Mouse (Mus musculus): ENCODE measurements around the gene Erp29.
"Not testable (repeated sequence)": the region's sequence is repeated elsewhere in the genome, so short reads cannot be mapped to it uniquely, and the experiment has no call there.

Gene Erp29

DNA sequence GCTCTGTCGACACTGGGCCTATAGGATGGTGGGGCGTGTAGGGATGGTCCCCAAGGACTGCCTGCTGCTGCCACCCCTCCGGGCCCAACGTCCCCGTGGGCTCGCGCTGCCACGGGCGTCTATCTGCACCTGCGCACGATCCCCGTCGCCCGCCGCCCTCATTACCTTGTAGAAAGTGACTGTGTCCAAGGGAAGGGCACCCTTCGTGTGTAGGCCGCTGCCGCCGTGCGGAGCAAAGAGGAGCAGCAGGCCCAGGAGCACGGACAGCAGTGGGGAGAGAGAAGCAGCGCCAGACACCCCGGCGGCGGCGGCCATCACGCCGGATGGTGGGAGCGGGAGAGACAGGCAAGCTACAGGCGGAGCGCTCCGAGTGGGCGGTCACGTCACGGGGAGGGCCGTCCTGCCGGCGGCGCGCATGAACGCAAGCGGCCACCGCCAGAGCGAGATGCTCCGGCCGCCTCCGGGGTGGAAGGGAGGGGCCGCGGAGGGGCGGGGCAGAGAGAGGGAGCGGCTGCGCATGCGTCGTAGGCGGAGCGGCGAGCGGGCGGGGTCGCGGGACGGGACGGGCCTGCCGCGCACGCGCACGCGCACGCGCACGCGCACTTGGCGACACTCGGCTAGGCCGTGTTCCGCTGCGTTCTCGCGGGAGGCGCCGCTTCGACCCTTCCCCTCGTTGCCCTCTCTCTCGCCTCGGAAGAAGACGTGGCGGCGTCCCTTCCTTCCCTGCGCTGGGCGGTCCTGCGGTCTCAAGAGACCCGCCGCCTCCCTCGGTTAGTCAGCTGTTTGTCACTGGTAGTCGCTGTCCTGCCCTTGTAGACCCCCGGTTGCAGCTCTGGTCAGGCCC is at the start of gene Erp29:
Erp29 (minus strand) TSS at position 481 of the 844 bp plus-strand sequence.
- POLR2A ChIA-PET, result interaction anchor here in 3 of 4 experiments (0.5 to 6.1 kb wide), 38 partner anchors 8 to 1234 kb away, joined by 3 to 46 read pairs (median 3); partner anchors contain the start of genes Naa25 (in 2 of the 3), Adam1b (in 1 of the 3) and Rpl6 (in 1 of the 3)

DNA sequence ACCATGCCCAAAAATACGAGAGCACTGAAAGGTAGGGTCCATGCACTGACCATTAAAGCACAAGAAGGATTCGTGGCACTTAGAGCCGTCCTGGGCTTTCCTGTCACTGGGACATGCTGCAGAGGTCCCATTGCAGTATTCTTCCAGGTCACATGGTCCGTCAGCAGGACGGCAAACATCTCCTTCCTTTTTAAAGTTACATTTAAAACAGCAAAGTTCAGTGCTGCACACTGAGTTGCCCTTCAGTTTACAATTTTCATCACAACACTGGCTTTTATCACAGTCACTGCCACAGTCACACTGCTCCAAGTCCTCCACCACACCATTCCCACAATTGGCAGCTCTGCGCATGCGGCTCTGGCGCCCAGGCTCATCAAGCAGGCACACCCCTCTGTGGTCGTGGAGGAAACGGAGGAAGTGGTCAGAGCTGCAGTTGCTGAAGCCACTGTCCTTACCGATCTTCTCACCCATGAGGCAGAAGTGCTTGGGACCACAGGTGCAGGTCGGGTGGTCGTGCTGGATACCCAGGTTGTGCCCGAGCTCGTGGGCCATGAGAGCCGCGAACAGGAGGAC is 49.2 kb upstream of the Erp29 start:
- POLR2A ChIA-PET, result interaction anchor here in 1 of 4 experiments (0.6 kb wide), 1 partner anchor 239 kb away, joined by 3 read pairs; no protein-coding TSS in a partner anchor
- CTCF ChIA-PET, result not testable (repeated sequence)

More for the DNA sequence above, at the start of gene Erp29:
- CTCF ChIA-PET, result interaction anchor here (0.7 to 2.0 kb wide), 6 partner anchors 9 to 183 kb away, joined by 3 to 4 read pairs (median 3); no protein-coding TSS in a partner anchor

DNA sequence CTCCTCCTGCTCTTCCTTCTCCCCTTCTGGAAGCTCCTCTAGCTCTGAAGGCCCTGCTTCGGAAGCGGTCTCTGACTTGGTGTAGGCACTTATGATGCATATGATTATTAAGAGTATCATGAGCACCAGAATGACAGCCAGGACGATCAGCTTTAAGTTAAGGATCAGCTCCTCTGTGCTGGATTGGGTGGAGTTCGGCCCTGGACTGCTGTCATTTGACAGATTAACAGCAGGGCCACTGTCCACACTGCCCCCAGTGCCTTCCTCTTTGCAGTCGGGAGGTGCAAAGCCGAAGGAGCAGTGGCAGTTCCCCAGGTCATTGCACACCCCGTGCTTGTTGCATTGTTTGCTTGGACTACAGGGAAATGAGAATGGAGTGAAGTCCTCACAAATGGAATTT is 48.4 kb upstream of the Erp29 start:
- POLR2A ChIA-PET, result no interaction called here

DNA sequence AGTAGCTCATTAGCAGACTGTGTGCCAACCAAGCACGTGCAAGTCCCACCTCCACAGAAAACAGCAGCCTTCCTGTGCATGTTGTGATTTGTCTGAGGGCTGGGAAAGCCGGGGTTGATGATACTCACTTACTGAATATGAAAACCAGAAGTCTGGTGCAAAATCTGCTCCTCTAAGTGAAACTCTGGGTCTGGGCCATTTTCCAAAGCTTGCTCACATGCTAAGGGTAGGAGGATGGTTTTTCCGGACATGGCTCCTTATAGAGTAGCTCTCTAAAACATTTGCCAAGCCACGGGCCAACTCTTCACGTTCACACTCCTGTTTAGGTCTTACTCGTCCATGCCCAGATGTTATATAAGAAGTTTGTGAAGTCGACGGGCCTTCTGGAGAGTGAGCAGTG is 41.0 kb upstream of the Erp29 start:
- ChIA-PET POLR2A (interaction anchor here in 2 of 4 experiments (0.6 to 1.2 kb wide), 5 partner anchors 10 to 282 kb away, joined by 3 to 8 read pairs (median 3); partner anchors contain the start of genes Adam1a (in 1 of the 2), Adam1b (in 1 of the 2) and Gm42878 (in 1 of the 2)), CTCF (interaction anchor here in 2 of 4 experiments (0.6 to 0.8 kb wide), 2 partner anchors 19 to 145 kb away, joined by 3 read pairs; no protein-coding TSS in a partner anchor)

More for the DNA sequence above, 48.4 kb upstream of the Erp29 start:
- CTCF ChIA-PET, result no interaction called here

DNA sequence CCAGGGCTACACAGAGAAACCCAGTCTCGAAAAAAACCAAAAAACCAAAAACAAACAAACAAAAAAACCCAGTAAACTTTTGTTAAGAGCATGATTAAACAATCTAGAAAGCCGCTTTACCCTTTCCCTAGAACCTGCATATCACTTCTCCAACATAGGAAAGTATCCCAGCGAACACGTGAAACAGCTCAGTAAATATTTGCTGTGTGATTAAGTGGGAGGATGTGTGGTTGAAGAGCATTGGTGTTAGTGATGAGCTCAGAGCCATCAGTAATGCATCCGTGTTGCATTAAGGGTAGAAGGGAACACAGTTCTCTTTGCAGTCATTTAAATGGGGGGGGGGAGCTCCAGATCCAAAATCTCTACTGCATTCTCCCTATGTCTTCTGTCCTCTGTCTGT is 32.5 kb upstream of the Erp29 start:
- POLR2A ChIA-PET, result interaction anchor here in 1 of 4 experiments (0.6 kb wide), 1 partner anchor 110 kb away, joined by 9 read pairs; no protein-coding TSS in a partner anchor
- CTCF ChIA-PET, result interaction anchor here in 3 of 4 experiments (0.5 to 0.6 kb wide), 5 partner anchors 14 to 281 kb away, joined by 3 to 9 read pairs (median 5); no protein-coding TSS in a partner anchor

DNA sequence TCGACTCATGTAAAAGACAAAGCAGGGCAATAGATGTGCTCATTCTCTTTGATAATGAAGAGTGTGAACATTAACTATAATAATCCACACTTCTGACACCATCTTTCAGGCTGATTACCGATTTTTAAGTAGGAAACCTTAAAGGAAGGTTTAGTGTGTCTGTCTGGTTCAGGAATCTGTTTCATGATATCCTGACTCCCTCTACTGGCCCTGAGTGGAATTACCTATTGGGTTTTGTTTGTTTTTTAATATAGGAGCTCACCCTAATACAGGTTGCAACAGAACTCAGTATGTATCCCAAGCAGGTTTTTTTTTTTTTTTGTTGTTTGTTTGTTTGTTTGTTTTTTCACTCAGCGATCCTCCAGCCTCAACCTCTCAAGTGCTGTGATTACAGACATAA is 25.4 kb upstream of the Erp29 start:
- POLR2A ChIA-PET, result interaction anchor here in 3 of 4 experiments (0.6 to 2.1 kb wide), 14 partner anchors 9 to 258 kb away, joined by 3 to 12 read pairs (median 4); partner anchors contain the start of genes Erp29 (in 2 of the 3), Naa25 (in 2 of the 3), Tmem116 (in 2 of the 3) and Trafd1 (in 1 of the 3)
- CTCF ChIA-PET, result interaction anchor here (0.5 to 1.9 kb wide), 52 partner anchors 10 to 851 kb away, joined by 3 to 34 read pairs (median 3); partner anchors contain the start of genes Adam1b (in 1 of the 4), Erp29 (in 1 of the 4), Naa25 (in 1 of the 4) and Oas1g (in 1 of the 4)

DNA sequence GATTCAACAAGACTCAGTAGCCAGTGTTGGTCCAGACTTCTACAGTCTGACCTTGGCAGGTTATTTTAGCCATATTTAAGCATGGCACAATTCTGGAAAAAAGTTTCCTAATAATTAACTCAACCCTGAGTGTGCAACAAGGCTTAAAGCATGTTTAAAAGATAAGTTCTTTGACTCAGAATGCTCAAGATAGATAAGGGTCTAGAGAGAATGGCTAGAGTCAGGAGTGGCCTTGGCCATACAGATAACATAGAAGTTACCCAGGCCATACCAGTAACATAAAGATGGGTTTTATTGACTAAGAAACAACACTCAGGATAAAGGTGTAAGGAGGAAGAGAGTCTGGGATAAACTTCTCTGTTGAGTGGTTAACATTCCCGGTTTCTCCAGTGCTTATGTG is 23.7 kb upstream of the Erp29 start:
- ChIA-PET POLR2A (interaction anchor here in 1 of 4 experiments (0.7 to 4.6 kb wide), 4 partner anchors 20 to 261 kb away, joined by 3 to 46 read pairs (median 8); partner anchors contain the start of genes Erp29 and Tmem116), CTCF (interaction anchor here in 1 of 4 experiments (1.1 kb wide), 1 partner anchor 156 kb away, joined by 3 read pairs; no protein-coding TSS in a partner anchor)

DNA sequence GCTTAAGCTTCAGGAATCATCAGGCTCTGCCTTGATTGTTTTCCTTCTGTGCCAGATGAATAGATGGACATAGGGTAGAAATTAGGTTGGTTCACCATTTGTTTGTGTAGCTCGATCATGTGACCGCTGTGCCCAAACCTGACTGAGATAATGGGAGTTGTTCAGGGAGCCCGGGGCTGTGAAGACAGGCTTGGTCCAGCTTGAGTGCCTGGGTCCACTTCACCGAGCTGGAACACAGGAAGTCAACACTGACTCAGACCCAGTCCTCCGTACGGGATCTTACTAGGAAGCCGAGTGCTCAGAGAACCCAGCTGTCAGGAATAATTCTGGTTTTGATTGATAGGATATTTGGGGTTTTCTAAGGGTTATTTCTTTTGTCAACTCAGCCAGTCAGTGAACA is 22.3 kb upstream of the Erp29 start:
- ChIA-PET POLR2A (interaction anchor here in 2 of 4 experiments (0.9 to 4.8 kb wide), 9 partner anchors 12 to 83 kb away, joined by 3 to 46 read pairs (median 3); partner anchors contain the start of genes Adam1b (in 1 of the 2), Erp29 (in 1 of the 2), Naa25 (in 1 of the 2) and Tmem116 (in 1 of the 2)), CTCF (interaction anchor here in 2 of 4 experiments (0.6 to 1.4 kb wide), 5 partner anchors 18 to 158 kb away, joined by 3 to 4 read pairs (median 3); no protein-coding TSS in a partner anchor)

DNA sequence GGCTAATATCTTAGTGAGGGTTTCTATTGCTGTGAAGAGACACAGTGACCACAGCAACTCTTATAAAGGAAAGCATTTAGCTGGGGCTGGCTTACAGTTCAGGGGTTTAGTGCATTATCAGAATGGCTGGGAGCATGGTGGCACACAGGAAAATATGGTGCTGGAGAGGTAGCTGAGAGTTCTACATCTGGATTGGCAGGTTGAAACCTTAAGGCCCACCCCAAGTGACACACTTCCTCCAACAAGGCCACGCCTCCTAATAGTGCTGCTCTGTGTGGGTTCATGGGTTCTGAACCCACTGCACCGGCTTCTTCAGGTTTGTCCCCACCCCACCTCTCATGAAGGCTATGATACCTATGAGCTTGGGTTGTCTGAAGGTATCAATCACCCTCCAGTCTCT is 20.1 kb upstream of the Erp29 start:
- ChIA-PET CTCF (interaction anchor here in 3 of 4 experiments (0.5 to 1.4 kb wide), 9 partner anchors 9 to 792 kb away, joined by 3 to 6 read pairs (median 4); no protein-coding TSS in a partner anchor), POLR2A (interaction anchor here in 3 of 4 experiments (0.6 to 4.8 kb wide), 32 partner anchors 9 to 364 kb away, joined by 3 to 46 read pairs (median 4); partner anchors contain the start of genes Naa25 (in 3 of the 3), Erp29 (in 2 of the 3), Tmem116 (in 2 of the 3) and Acad12 (in 1 of the 3))

DNA sequence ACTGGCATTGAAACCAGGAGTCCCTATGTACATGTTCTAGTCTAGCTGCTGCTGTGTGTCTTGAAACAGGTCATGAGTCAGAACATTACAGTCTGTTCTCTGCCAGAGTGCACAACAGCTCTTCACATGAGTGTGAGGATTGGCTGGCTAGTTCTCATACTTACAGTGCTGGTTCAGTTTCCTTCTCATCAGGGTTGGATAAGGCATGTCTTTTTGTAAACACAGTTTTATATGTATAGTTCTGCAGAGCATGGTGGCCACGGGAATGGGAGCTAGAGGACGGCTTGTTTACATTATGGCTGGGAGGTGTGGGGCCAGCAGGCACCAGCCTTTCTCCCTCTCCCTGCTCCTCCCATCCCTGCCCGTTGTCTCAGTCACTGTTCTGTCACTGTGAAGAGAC is 17.3 kb upstream of the Erp29 start:
- ChIA-PET CTCF (no interaction called here), POLR2A (interaction anchor here in 2 of 4 experiments (0.6 to 1.9 kb wide), 5 partner anchors 8 to 258 kb away, joined by 3 to 5 read pairs (median 5); partner anchors contain the start of gene Naa25 (in 1 of the 2))

DNA sequence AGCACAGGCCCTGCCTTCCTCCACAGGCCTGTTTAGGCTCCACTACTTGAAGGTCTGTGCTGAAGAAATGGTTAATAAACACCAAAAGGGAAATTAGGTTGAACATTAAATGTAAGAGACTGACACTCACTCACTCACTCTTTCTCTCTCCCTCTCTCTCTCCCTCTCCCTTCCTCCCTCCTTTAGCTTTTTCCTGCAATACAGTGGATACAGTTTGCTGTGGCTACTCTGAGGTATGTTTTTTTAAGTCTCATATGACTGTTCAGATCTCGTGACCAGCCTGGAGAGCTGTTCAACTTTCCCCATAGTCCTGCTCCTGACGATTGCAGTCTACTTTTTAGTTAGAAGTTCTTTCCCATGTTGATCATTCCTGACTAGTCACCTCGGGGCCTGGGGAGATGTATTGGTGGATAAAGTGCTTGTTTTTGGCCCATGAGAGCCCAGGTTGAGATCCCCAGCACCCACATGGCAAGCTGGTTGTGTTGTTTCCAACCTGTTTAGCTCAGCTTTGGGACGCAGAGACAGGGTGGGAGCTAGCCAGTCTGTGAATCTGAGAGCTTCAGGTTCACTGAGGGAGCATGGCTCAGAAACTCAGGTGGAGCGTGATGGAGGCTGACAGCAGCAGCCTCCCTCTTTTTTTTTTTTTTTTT is 11.4 kb upstream of the Erp29 start:
- POLR2A ChIA-PET, result interaction anchor here in 3 of 4 experiments (0.6 to 3.4 kb wide), 21 partner anchors 8 to 1179 kb away, joined by 3 to 30 read pairs (median 5); partner anchors contain the start of genes Erp29 (in 3 of the 3), Naa25 (in 2 of the 3) and Tmem116 (in 2 of the 3)
- CTCF ChIA-PET, result interaction anchor here in 2 of 4 experiments (0.5 to 1.4 kb wide), 12 partner anchors 9 to 831 kb away, joined by 3 to 16 read pairs (median 4); no protein-coding TSS in a partner anchor

DNA sequence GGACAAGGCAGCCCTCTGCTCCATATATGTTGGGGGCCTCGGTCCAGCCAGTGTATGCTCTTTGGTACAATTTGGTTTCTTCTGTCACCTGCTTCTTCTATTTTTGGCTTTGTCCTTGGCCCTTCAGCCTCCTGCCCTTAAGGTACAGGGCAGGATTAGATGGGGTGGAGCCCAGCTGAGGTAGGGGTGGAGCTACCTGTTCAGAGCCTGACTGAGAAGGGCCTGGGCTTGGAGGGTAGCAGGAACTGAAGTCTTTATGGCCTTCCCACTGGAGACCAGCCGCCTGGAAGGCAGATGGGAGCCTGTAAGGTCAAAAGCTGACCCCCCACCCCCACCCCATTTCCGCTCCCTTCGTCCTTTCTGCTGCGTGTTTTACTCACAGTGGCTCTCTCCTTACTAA is 10.7 kb upstream of the Erp29 start:
- POLR2A ChIA-PET, result interaction anchor here in 3 of 4 experiments (0.6 to 3.4 kb wide), 19 partner anchors 8 to 1178 kb away, joined by 3 to 30 read pairs (median 5); partner anchors contain the start of genes Erp29 (in 2 of the 3), Naa25 (in 2 of the 3) and Tmem116 (in 2 of the 3)
- CTCF ChIA-PET, result interaction anchor here in 2 of 4 experiments (0.5 to 1.4 kb wide), 9 partner anchors 10 to 631 kb away, joined by 3 to 16 read pairs (median 5); no protein-coding TSS in a partner anchor

DNA sequence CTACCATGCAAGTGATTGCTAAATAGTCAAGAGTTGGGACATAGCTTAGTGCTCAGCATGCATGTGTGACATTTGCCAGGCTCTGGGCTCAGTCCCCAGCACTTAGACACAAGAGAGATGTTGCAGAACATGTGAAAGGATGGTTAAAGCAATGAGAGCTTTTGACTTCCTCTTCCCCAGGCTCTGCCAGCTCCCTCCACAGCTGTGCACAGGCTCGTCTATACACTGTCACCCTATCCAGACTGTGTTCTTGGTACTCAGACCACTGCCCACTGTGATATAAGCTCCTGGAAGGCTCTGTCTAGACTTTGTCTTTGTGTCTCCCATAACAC is 9.8 kb upstream of the Erp29 start:
- ChIA-PET CTCF (interaction anchor here in 1 of 4 experiments (1.4 kb wide), 1 partner anchor 14 kb away, joined by 4 read pairs; no protein-coding TSS in a partner anchor), POLR2A (interaction anchor here in 3 of 4 experiments (0.7 to 3.4 kb wide), 7 partner anchors 10 to 65 kb away, joined by 3 to 30 read pairs (median 10); partner anchors contain the start of genes Erp29 (in 2 of the 3), Tmem116 (in 2 of the 3) and Naa25 (in 1 of the 3))

DNA sequence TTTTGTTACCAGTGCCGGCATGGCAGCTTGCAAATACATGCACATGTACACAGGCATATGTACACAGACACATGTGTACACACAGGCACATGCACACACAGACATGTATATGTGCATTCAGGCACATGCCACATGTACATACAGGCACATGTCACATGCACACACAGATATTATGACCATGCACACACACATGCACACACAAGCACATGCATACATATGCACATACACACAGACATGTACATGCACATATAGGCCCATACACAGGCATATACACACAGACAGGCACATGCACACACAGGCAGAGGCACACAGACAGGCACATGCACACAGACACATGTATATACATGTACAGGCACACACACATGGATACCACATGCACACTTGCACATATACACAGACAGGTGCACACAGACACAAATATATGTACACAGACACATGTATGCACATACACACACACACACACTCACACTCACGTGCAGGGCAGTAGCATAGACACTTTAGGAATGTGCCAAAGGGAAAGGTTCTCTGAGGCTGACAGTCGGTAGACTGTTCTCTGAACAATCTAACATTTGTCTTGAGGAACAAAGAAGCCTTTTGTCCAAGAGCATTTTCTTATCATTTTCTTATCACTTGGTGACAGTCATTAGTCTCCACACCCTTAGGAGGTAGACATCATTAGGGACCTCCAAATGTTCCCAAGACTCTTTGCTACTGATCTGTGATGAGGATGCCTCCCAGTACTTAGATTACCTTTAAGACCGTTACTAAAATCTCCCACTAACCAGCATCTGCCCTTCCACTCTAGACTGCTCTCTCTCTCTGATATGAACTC is 9.2 kb upstream of the Erp29 start:
- ChIA-PET CTCF (no interaction called here), POLR2A (interaction anchor here in 3 of 4 experiments (0.7 to 3.4 kb wide), 7 partner anchors 9 to 64 kb away, joined by 3 to 30 read pairs (median 10); partner anchors contain the start of genes Erp29 (in 2 of the 3), Tmem116 (in 2 of the 3) and Naa25 (in 1 of the 3))

DNA sequence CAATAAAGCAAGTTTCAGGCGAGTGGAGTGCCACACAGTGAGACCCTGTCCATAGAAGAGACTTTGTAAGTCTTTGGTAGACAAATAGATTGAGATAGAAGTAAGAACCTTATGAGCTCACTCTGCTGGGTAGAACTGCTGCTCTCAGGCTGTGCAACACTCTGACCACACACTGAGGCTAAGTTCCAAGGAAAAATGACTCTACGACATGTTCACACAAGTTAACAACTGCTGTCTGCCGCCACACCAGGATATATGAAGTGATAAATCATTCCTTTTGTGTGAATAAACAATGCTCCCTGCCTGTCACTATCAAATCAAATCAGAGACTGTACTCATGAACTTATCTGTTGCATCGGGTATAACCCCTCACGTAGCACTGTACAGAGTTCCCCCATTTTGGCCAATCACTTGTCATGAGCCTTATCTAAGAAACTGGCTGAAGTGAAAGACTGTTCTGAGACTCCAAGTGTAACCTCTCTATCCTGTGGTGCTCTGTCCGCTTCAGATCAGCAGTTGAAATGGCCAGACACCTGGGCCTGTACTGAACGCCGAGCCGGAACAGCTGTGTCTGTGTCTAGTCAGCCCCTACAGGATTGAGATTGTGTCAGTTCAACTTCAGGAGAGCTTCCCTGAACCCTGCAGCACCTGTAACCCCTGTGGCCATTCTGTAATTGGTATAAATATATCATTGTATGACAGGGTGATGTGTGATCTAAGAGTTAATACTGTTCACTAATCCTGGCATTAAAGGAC is 3.4 kb upstream of the Erp29 start:
- ChIA-PET CTCF (interaction anchor here in 3 of 4 experiments (0.6 to 1.1 kb wide), 7 partner anchors 22 to 824 kb away, joined by 3 to 6 read pairs (median 3); no protein-coding TSS in a partner anchor), POLR2A (interaction anchor here (0.6 to 6.1 kb wide), 18 partner anchors 8 to 692 kb away, joined by 3 to 46 read pairs (median 3); partner anchors contain the start of gene Naa25 (in 1 of the 4))
